Mouse (Mus musculus): ENCODE data around the gene Olfr1202.

Gene Olfr1202

DNA sequence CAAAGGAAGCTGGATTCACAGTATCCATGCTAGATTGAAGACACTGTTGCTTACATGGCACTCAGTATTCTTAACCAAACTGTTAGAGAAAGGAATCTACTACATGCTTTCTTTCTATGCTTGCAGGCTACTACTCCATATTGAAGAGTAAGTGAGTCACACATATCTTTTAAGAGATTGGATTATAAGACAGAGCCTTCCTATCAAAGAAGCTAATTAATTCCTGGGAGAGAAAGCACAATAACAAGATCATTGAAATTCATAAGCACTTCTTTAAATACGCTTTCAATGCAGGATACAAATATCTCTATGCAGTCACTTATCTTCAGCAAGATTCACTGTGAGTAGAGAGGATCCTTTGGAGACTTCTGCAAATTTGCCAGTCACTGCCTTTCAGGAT, at the start of gene Olfr1202:
Gene Olfr1202 (plus strand): TSS at position 301 of the 400 bp plus-strand sequence.
- DNase-seq (ENCODE audit: low read depth, low spot score): no peak

DNA sequence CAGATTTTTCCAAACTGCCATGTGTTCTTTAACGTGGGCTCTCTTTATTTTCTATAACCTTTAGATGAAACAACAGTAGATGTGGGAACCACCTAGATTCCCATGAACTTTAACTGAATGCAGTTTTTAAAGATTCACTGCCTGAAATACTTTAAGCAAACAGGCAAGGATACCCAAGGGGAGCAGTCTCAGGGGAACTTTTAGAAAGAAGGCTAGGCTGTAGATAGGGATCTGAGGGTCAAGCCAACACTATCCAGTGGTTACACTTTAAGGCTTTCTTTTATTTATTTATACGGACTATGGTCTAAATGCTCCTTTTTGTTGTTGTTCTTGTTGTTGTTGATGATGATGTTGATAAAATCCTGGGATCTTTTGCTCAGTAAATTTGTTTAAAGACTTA, 43.9 kb upstream of the Olfr1202 start, which contains the start of gene Olfr1200:
Gene Olfr1200 (minus strand): TSS at position 101 of the 400 bp plus-strand sequence.
- DNase-seq (ENCODE audit: low read depth, low spot score): no peak

DNA sequence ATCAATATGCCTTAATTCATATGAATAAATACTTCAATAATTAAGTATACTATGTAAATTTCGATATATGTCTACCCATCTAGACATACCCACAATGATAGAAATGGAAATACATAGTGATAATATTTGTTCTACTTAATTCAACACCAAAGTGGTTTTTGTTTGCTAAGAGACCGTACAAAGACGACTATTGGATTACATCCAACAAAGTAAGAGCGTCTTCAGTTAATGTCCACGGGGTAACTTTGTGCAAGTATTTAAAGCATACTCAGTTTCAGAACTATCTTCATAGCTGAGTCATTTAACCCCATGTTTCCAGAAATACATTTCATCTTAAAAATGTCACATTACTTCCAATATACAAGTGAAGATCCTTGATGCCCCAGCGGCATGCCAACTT, 21.6 kb upstream of the Olfr1202 start, which contains the start of gene Olfr1201:
Gene Olfr1201 (plus strand): TSS at position 301 of the 400 bp plus-strand sequence.
- DNase-seq (ENCODE audit: low read depth, low spot score): no peak

DNA sequence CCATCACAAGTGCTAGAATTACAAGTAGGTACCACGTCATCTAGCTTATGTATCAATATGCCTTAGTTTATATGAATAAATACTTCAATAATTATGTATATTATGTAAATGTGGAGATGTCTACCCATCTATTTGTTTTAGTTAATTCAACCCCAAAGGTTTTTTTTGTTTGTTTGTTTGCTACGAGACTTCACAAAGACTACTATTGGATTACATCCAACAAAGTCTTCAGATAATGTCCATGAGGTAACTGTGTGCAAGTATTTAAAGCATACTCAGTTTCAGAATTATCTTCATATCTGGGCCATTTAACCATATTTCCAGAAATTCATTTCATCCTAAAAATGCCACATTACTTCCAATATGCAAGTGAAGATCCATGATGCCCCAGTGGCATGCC, 15.1 kb downstream of the Olfr1202 start, which contains the start of gene Olfr1205:
Gene Olfr1205 (plus strand): TSS at position 301 of the 400 bp plus-strand sequence.
- no peak for DNase-seq (ENCODE audit: low read depth, low spot score)

DNA sequence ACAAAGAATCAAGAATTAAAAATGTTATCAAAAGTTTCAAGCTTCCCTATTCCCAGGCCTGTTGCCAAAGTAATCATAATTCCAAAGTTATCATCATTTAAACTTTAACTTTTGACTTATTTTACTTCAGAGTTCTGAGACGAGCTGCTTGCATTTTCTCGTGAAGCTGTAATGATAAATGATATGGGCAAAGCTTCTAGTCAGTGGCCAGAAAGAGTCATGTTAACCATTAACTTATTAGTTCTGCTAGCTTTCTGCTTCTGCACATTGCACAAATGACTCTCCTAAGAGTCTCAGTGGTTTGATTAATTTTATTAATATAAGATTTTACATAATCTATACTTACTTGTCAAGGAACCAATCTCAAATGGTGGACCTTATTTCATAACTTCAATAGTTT, 24.2 kb downstream of the Olfr1202 start:
- no peak for DNase-seq (ENCODE audit: low read depth, low spot score)

DNA sequence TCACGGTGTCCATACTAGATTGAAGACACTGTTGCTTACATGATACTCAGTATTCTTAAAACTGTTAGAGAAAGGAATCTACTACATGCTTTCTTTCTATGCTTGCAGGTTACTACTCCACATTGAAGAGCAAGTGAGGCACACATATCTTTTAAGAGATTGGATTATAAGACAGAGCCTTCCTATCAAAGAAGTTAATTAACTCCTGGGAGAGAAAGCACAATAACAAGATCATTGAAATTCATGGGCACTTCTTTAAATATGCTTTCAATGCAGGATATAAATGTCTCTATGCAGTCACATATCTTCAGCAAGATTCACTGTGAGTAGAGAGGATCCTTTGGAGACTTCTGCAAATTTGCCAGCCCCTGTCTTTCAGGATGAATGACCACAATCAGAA, 34.7 kb downstream of the Olfr1202 start, which contains the start of gene Olfr1204:
Gene Olfr1204 (plus strand): TSS at position 301 of the 400 bp plus-strand sequence.
- DNase-seq (ENCODE audit: low read depth, low spot score): no peak

DNA sequence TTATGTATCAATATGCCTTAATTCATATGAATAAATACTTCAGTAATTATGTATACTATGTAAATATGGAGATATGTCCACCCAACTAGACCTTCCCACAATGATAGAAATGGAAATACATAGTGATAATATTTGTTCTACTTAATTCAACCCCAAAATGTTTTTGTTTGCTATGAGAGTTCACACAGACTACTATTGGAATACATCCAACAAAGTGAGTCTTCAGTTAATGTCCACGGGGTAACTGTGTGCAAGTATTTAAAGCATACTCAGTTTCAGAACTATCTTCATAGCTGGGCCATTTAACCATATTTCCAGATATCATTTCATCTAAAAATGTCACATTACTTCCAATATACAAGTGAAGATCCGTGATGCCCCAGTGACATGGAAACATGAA, 48.6 kb downstream of the Olfr1202 start, which contains the start of gene Olfr1206:
Gene Olfr1206 (plus strand): TSS at position 301 of the 400 bp plus-strand sequence.
- no peak for DNase-seq (ENCODE audit: low read depth, low spot score)
